Mouse (Mus musculus) heart, adult 11 months (tissue): ENCODE measurements around the gene Nlrp4a.
"Not testable (repeated sequence)": the region's sequence is repeated elsewhere in the genome, so short reads cannot be mapped to it uniquely, and the experiment has no call there.

Source experiments
- DNase-seq: peaks from one replicate; pipeline ENCODE4 v3.0.0; 2022

The Nlrp4a gene

DNA sequence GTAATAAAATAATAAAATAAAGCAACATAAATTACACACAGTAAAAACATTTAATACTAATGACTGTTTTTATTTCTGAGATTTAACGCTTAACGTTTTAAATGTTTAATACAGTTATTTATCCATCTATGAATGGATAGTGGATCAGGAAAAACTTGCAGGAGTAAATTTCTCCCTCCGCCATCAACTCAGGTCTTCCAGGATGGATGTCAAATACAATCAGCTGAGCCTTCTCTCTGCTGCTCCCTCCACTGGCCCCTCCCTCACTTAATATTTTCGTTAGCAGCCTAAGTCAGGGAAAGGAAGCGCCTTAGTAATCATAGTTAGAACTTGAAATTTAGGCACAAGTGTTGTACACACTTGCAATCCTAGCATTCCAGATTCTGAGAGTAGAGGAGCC lies at the start of gene Nlrp4a:
Gene Nlrp4a (plus strand): TSS at position 301 of the 400 bp plus-strand sequence.
- DNase-seq, result no peak

GRCm38 (mm10) chr7:26386691-26387090 lies 48.2 kb upstream of the Nlrp4a start:
- DNase-seq, result not testable (repeated sequence)

GRCm38 (mm10) chr7:26391137-26391536 lies 43.8 kb upstream of the Nlrp4a start:
- DNase-seq, result not testable (repeated sequence)

GRCm38 (mm10) chr7:26391811-26392210 lies 43.1 kb upstream of the Nlrp4a start:
- not testable (repeated sequence) for DNase-seq

- DNase-seq, result not testable (repeated sequence)
Measured at GRCm38 (mm10) chr7:26403600-26403999, 31.3 kb upstream of the Nlrp4a start, which contains the start of gene Nlrp9c. TSS of gene Nlrp9c (minus strand) at chr7:26403700.

GRCm38 (mm10) chr7:26476690-26477089 lies 41.8 kb downstream of the Nlrp4a start:
- DNase-seq, result no peak

- not testable (repeated sequence) for DNase-seq
Measured at GRCm38 (mm10) chr7:26489514-26489913, 54.6 kb downstream of the Nlrp4a start.
